Mouse (Mus musculus) splenic B cell, adult 2 months (primary cell): ENCODE data around the gene Rheb.
A peak's percentile ranks its signal among the peaks of the same experiment; 100 is the strongest.
"Not testable (repeated sequence)": the region's sequence is repeated elsewhere in the genome, so short reads cannot be mapped to it uniquely, and the experiment has no call there.

Source experiments
- DNase-seq: peaks from one replicate; pipeline ENCODE4 v3.0.0-alpha.2; 2011; ENCODE audit warnings: low read depth, low spot score
- H3K27me3 ChIP-seq: 2 replicates; pipeline ENCODE4 v1.6.1; 2012; ENCODE audit warnings: mild to moderate bottlenecking, low read length, moderate library complexity, mixed read lengths; ENCODE audit not compliant: control insufficient read depth, poor library complexity, insufficient read depth, severe bottlenecking
- H3K36me3 ChIP-seq: 2 replicates; pipeline ENCODE4 v1.6.1; 2012; ENCODE audit warnings: mild to moderate bottlenecking, low read length, moderate library complexity, mixed read lengths; ENCODE audit not compliant: control insufficient read depth, poor library complexity, insufficient read depth, severe bottlenecking

Rheb gene

DNA sequence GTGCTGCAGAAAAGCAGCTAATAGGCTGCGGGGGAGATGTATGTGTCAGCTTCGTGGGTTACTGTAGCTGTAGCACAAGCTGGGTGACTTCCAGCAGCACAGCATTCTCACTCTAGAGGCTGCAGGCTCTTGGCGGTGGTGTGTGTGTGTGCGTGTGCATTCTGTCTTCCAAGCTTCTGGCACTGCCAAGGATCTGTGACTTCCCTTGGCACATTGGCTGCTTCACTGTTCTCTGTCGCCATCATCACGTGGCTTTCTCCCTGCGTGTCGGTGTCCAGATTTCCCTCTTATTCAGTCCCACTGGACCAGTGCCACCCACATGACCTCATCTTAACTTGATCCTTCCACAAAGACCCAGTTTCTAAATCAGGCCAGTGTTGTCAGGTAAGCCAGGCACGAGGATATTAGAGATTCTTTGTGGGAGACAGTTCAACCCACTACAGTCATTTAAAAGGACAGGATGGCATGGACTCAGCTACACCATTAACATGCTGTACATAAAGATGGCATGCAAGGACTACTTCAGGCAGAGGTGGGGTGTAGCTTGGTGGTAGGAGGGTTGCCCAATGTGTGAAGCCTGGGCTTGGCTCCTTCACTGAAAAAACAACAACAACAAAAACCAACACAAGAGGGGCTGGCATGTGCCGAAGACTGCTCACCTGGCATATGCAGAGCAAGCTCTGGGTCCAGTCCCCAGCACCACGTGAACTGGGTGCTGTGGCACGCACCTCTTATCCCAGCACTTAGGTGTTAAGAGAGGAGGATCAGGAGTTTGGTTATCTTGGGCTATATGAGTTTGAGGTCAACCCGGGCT, 18.4 kb upstream of the Rheb start:
- no peak for DNase-seq
- Histone ChIP-seq H3K36me3 (peaks cover 1% of the 10 kb centered on the region; the same call in 1 of the 2 replicates), H3K27me3 (no peaks in the 10 kb centered on the region)

GRCm38 (mm10) chr5:24859771-24860540, 17.5 kb upstream of the Rheb start:
- Histone ChIP-seq H3K27me3 (no peaks in the 10 kb centered on the region), H3K36me3 (peaks cover 1% of the 10 kb centered on the region; the same call in 1 of the 2 replicates)
- DNase-seq: no peak

DNA sequence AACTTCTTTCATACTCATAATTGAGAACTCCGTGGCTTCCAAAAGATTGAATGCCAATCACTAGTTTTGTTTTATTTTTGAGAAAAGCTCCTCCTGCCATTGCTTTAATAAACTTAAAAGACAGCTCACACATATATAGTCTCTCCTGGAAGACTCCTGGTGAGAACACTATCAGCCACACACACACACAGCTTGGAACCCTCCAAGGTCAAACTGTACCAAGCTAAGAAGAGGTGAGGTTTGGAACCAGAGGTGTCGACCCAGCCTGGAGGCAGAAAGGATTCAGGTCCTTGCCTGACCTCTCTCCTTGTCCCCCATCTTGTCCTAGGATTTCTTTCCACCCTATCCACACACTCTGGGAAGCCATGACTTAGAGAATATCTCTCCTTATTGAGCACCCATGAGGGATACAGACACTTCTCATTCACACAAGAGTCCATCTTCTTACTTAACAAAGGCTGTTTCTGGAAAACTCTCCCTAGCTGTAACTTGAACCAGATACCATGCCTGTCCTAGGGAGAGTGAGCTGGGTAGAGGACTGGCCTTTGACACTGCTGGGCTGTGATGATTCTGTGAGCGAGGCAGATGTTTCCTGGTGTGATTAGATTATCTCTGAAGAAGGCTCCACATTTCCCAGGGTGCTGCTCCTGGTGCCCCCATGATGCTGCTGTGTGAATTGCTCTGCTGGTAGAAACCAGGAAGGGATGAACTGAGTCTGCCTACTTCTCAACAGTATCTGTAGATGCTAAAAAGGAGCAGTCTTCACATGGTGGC, 12.6 kb upstream of the Rheb start:
- no peak for DNase-seq
- Histone ChIP-seq H3K36me3 (no peaks in the 10 kb centered on the region), H3K27me3 (no peaks in the 10 kb centered on the region)

DNA sequence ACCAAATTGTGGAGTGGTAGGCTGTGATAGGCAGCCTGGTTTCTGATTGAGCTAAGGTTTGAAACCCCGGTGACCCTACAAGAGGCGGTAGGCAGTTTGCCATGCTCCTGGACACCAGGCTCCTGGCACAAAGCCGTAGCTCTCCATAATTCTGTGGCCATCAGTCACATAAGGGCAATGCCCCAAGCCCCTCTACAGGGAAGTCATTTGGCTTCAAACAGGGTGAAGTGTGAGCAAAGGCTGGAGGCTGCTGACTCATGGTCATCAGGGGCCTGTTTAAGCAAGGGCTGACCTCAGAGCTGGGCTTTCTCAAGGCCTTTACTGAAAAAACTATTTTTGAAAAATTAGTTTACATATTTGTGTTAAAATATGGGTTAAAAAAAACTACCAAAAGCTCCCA, 11.8 kb upstream of the Rheb start:
- Histone ChIP-seq H3K27me3 (no peaks in the 10 kb centered on the region), H3K36me3 (no peaks in the 10 kb centered on the region)
- DNase-seq: no peak

DNA sequence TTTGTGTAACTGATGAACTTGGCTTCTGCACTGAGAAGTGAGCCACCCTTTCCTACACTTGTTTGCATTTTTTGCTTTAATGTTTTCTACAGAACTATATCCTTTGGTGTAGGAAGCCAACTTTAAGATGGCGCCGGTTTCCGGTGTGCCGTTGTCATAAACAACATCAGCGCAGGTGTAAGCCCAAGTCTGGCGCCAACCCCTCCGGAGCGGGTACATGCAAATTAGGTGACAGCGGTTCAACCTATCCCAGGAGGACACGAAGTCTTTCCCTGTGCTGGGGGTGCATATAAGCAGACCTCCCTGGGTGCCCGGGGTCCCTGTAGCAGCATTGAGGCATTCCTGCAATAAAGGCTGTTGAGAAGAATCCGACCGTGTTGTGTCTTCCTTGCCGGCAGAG, 5.8 kb upstream of the Rheb start:
- not testable (repeated sequence) for H3K36me3 ChIP-seq, DNase-seq, H3K27me3 ChIP-seq

DNA sequence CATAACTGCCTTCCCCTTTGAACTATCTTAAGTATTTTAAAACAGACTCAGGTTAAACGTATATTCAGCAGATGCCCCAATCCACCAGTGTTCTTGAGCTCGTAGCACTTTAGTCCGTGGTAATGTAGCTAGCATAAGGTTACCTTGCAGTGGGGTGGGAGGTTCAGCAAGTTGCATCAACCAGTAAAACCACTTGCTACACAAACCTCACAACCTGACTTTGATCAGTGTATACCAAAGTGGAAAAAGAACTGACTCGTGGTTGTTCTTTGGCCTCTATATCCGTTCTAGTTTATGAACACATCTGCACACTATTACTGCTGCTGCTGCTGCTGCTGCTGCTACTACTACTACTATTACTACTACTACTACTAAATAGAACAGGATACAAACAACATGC, 1.4 kb upstream of the Rheb start:
- Histone ChIP-seq H3K36me3 (no peaks in the 10 kb centered on the region), H3K27me3 (no peaks in the 10 kb centered on the region)
- no peak for DNase-seq

- no peak for DNase-seq
- H3K27me3 ChIP-seq: no peaks in the 10 kb centered on the region
- no peaks in the 10 kb centered on the region for H3K36me3 ChIP-seq
Measured at GRCm38 (mm10) chr5:24843103-24843475, 665 bp upstream of the Rheb start.

DNA sequence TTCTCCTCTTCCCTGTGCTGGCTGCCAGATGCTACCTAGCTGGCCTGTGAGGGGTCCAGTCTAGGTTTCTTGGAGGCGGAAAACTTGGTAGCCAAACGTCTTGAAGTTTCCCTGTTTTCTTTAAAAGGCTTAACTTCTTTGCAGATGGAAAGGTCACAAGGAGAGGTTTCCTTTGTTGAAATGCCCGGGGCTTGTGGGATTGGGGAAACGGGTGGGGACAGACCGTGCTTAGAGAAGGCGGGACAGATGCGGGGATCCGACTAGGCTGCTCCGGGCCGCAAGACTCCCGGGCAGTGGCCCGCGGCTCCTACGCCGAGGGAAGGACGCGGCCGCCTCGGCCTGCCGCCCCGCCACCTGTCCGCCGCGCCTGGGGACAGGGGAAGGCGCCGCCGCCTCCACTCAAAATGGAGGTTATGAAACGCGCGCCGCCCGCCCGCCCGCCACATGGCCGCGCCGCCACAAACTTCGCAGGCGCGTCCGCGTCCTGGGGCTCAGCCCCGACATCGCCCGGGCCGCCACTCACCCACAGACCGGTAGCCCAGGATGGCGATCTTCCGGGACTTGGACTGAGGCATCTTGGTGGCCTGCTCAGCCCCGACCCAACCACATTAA, 656 bp downstream of the Rheb start:
- H3K27me3 ChIP-seq: no peaks in the 10 kb centered on the region

GRCm38 (mm10) chr5:24840975-24841431, 1.4 kb downstream of the Rheb start:
- Histone ChIP-seq H3K27me3 (no peaks in the 10 kb centered on the region), H3K36me3 (no peaks in the 10 kb centered on the region)
- peak; percentile 18 for DNase-seq

More for the DNA sequence above, 656 bp downstream of the Rheb start:
- no peak for DNase-seq
- H3K36me3 ChIP-seq: no peaks in the 10 kb centered on the region

DNA sequence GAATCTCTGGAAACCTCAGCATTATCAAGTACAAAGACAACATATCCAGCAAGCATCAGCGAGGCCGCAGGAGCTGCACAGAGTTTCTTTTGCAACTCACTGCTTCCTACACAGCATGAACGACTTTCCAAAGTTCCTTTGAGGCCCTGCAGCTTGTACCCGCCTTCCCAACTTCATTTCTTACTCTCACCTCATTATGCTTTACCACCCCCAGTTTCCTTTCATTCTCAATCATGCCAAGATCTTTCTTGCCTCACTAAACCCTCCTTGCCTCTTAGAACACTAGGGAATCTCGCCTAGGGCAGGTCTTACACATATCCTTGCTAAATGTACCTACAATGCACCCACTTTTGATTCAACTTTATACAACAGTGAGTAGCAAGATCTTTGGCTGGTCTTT, 7.9 kb downstream of the Rheb start:
- Histone ChIP-seq H3K36me3 (0 out of 2 replicates have a peak, but pooled peaks cover 1% of the 10 kb centered on the region), H3K27me3 (no peaks in the 10 kb centered on the region)
- DNase-seq: no peak

DNA sequence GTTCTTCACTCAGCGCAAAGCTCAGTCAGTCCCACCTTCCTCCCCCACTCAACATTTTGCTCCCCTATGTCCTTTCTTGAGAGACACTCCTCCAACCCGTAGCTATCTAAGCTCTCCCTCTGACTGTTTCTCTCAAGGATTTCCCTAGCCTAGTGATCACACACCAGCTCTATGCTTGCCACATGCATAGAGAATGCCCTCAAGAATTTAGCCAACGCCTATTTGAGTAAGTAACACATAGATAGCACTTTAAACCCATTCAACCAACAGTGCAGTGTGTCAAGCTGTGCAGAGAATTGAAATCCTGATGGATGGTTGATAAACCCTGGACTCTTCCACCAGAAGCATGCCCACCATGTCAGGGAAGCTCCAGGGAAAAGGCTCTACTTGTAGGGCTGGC, 10.5 kb downstream of the Rheb start:
- DNase-seq: no peak
- Histone ChIP-seq H3K36me3 (0 out of 2 replicates have a peak, but pooled peaks cover 1% of the 10 kb centered on the region), H3K27me3 (no peaks in the 10 kb centered on the region)

GRCm38 (mm10) chr5:24828446-24828845, 14.0 kb downstream of the Rheb start:
- DNase-seq: no peak
- no peaks in the 10 kb centered on the region for H3K27me3 ChIP-seq
- H3K36me3 ChIP-seq: no peaks in the 10 kb centered on the region

DNA sequence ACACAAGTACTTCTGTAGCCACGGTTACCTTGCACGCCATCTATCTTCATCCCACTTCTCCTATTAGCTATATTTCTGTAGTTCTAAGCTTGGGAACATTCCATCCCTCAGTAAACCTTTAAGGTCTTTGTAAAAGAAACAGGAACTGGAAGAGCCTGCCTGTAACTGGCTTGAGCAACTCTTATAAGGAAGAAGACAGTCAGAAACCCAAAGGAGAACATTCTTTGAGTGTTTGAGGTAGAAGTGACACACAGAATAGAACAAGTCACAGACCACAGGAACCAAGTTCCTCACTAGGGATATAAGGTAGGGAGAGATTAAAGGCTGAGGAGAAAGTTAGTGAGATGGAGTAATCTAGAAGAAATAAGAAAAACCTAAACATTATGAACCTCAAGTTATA, 15.3 kb downstream of the Rheb start:
- no peak for DNase-seq
- H3K27me3 ChIP-seq: no peaks in the 10 kb centered on the region

DNA sequence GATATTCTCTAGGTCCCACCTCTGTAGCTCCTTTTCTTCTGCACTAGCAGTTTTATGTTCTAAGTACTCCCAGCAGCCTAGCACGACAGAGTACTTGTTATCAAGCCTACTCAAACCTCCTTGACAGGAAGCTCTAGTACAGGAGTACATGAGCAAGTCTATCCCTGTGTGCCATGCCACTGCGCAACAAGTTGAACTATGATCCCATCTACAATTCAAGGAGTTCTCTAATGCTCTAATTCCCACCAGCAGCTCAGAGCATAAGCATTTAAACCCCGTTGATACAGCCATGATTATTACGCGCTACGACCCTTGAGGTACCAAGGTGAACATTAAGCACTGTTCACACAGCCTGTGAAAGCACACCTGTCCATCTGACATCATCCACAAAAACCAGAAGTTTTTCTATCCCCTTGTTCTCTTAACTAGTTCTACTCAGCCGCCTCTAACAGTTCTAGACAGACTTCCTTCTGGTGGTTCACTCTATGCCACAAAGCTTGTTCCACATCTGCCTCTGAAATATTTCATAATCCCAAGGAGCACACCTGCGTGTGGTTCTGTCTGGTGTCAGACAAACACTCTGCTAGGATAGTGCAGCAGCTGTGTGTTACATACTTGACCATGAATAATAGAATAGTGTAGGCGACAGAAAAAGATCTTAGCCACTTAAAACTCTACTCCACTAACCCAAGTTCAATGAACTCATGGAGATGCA, 16.2 kb downstream of the Rheb start:
- no peaks in the 10 kb centered on the region for H3K36me3 ChIP-seq
- no peaks in the 10 kb centered on the region for H3K27me3 ChIP-seq
- DNase-seq: no peak

More for the DNA sequence above, 15.3 kb downstream of the Rheb start:
- H3K36me3 ChIP-seq: no peaks in the 10 kb centered on the region
